28 mouse cellular contexts compared by ENCODE assay signal in the genomic region with DNA sequence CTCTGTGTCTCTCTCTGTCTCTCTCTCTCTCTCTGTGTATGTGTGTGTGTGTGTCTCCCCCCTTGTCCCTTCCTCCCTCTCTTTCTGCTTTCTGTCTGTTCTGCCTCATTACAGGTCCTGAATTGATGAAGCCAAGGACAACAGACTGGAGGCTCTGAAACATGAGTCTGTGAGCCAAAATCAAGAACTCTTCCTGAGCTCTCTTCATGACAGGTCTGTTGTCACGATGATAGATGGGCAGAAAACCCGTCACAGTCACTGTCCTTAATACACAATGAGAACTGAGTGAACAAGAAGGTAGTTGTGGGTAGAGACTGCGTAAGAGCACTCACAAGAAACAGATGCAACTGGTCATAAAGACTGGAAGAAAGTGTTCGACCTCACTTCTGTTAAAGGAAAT.
"Had no signal": no experiment of that assay in that cellular context is flagged by ENCODE, and none has a peak within 500 bp of the region (broad histone marks: within the 10 kb centered on the region; RNA-seq: fewer than 3 reads in every experiment).

No protein-coding gene starts in this region.

- H3K4me2 ChIP-seq: heart, embryonic 12.5 days; hindbrain, embryonic 13.5 days; hindbrain, embryonic 15.5 days; kidney, embryonic 15.5 days; limb, embryonic 12.5 days; liver, embryonic 11.5 days; liver, embryonic 13.5 days; liver, embryonic 15.5 days had no signal

- H3K27ac ChIP-seq: gastrocnemius, adult 2 months; heart, embryonic 10.5 days; hindbrain, embryonic 10.5 days; hindbrain, embryonic 13.5 days; hindbrain, embryonic 15.5 days; hindbrain, postnatal 0 days; kidney, embryonic 15.5 days; kidney, postnatal 0 days; limb, embryonic 10.5 days; limb, embryonic 12.5 days; liver, embryonic 13.5 days; liver, embryonic 15.5 days had no signal

- H3K36me3 ChIP-seq: heart, embryonic 10.5 days; heart, embryonic 12.5 days; hindbrain, embryonic 10.5 days; hindbrain, embryonic 13.5 days; hindbrain, embryonic 15.5 days; kidney, embryonic 15.5 days; limb, embryonic 10.5 days; limb, embryonic 12.5 days; liver, embryonic 13.5 days; liver, embryonic 15.5 days had no signal

- H3K4me3 ChIP-seq: gastrocnemius, adult 2 months; heart, embryonic 10.5 days; heart, embryonic 12.5 days; hindbrain, embryonic 10.5 days; hindbrain, embryonic 13.5 days; hindbrain, embryonic 15.5 days; kidney, embryonic 15.5 days; limb, embryonic 10.5 days; limb, embryonic 12.5 days; liver, embryonic 13.5 days; liver, embryonic 15.5 days had no signal

- ATAC-seq: hindbrain, postnatal 0 days; intestine, embryonic 16.5 days had no signal

- H3K9ac ChIP-seq: heart, embryonic 12.5 days; hindbrain, embryonic 13.5 days; hindbrain, embryonic 15.5 days; kidney, embryonic 15.5 days; limb, embryonic 12.5 days; liver, embryonic 13.5 days; liver, embryonic 15.5 days had no signal

- H3K9me3 ChIP-seq: heart, embryonic 10.5 days; heart, embryonic 12.5 days; hindbrain, embryonic 10.5 days; hindbrain, embryonic 13.5 days; hindbrain, embryonic 15.5 days; kidney, embryonic 15.5 days; limb, embryonic 10.5 days; limb, embryonic 12.5 days; liver, embryonic 13.5 days; liver, embryonic 15.5 days had no signal

- DNase-seq: gastrocnemius, adult 2 months; gastrocnemius, postnatal 10 days; gastrocnemius, postnatal 25 days; heart, adult 18-20 months; heart, postnatal 10 days; heart, postnatal 4 days; kidney, adult 11 months; kidney, adult 2 months; kidney, adult 9 months; kidney, postnatal 14 days; kidney, postnatal 36 days; layer of hippocampus, adult 9-11 months; layer of hippocampus, postnatal 36 days; liver; liver, embryonic 13.5 days had no signal

- H3K27me3 ChIP-seq: hindbrain, embryonic 13.5 days; hindbrain, embryonic 15.5 days; kidney, embryonic 15.5 days had no signal
